Comparison of ENCODE assay signal across 11 mouse cellular contexts in the genomic region with DNA sequence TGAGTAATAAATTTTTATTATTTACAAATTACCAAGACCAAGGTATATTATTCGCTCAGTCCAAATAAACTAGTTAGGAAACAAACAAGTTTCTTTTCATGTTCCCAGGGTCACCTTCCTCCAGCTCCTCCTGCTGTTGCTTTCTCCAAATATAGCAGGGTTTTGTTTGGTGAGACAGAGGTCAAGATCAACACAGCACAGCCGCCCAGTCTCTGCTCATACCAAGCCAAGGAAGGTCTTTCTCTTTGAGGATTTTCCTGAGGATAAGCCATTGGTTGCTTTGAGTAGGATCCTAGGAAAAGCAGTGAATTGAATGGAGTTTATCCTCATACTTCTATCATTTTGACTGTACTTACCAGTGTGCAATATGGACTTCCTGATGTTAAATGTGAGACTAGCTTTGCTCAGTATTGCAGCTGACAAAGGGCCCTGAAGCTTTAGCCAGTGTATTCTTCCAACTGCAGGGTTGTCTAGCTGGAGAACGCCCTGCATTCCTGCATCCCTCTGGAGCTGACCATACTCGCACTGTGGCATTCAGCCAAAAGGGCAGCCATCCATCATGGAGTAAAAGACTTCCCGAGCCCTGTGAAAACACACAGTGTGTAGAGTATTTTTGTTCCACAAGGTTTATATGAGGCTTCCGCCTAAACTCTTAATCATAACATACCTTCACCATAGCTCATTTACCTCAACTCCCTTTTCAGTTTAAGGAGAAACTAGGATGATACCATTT. TPM values are rescaled to one million over a fixed set of nuclear protein-coding genes. Genes with fewer than 3 reads are reported as not detected.
DNase-seq lines count a peak whose midpoint lies in the region; ATAC-seq and TF ChIP-seq lines count a peak whose summit lies in the region.
"Had no signal": no experiment of that assay in that cellular context is flagged by ENCODE, and none has a peak within 500 bp of the region (broad histone marks: within the 10 kb centered on the region; RNA-seq: fewer than 3 reads in every experiment).

No protein-coding gene starts in this region.

- H3K9me3 ChIP-seq in stomach, embryonic 16.5 days (replicated peaks; ENCODE audit: control insufficient read depth, low read length): no peaks in the 10 kb centered on the region
- H3K9me3 ChIP-seq: heart, embryonic 15.5 days; neural tube, embryonic 12.5 days had no signal

- no peak overlapping the region for H3K4me2 ChIP-seq in stomach, embryonic 16.5 days (ENCODE audit: low read depth, low read length)
- H3K4me2 ChIP-seq: heart, embryonic 15.5 days; liver, embryonic 11.5 days; neural tube, embryonic 12.5 days had no signal

- ATAC-seq in stomach, embryonic 16.5 days (ENCODE audit: insufficient read depth, low FRiP score): peak; percentile 87

- no peak for TF ChIP-seq CTCF in lung, adult 2 months (IDR thresholded peaks at IDR 0.05; ENCODE audit: insufficient read depth, low read length)

- 25% methylated on average over 6 of the region's 6 CpGs for WGBS in lung, adult 2 months
- 27% methylated on average over 6 of the region's 6 CpGs for WGBS in stomach, embryonic 16.5 days

- peak; percentile 60 to 61 for DNase-seq in cerebellum, postnatal 10 days
- no peak for DNase-seq in cerebellum, adult 8-10 months
- peak; percentile 46 to 49 for DNase-seq in lung, adult 18-20 months
- DNase-seq in lung, adult 2 months: no peak
- peak; percentile 93 for DNase-seq in kidney, postnatal 10 days
- no peak for DNase-seq in cerebellum, adult 9-10 months
- no peak for DNase-seq in cerebellum, adult 11 months

- no peaks in the 10 kb centered on the region for H3K27me3 ChIP-seq in stomach, embryonic 16.5 days (ENCODE audit: control insufficient read depth, insufficient read depth, low read length)
- H3K27me3 ChIP-seq: heart, embryonic 15.5 days; neural tube, embryonic 12.5 days had no signal

- TF ChIP-seq POLR2A in lung, adult 2 months (IDR thresholded peaks at IDR 0.05; ENCODE audit: borderline replicate concordance, extremely low read depth, low read depth, low read length): no peak

- H3K4me1 ChIP-seq in lung, adult 2 months (ENCODE audit: control insufficient read depth, insufficient read depth, low read length): peaks cover 5% of the 10 kb centered on the region; the same call in 1 of the 2 replicates
- 0 out of 2 replicates have a peak, but pooled peaks cover 3% of the 10 kb centered on the region for H3K4me1 ChIP-seq in stomach, embryonic 16.5 days (ENCODE audit: control insufficient read depth, insufficient read depth, low read length)
- H3K4me1 ChIP-seq: neural tube, embryonic 12.5 days had no signal

- no peak overlapping the region for H3K27ac ChIP-seq in stomach, embryonic 16.5 days (ENCODE audit: low read length)
- H3K27ac ChIP-seq: heart, embryonic 15.5 days; neural tube, embryonic 12.5 days had no signal

- no peak overlapping the region for H3K9ac ChIP-seq in stomach, embryonic 16.5 days (ENCODE audit: low read length)
- H3K9ac ChIP-seq: heart, embryonic 15.5 days; neural tube, embryonic 12.5 days had no signal

- no peak overlapping the region for H3K4me3 ChIP-seq in lung, adult 2 months (replicated peaks; ENCODE audit: extremely low read depth, low read depth, low read length)
- H3K4me3 ChIP-seq in stomach, embryonic 16.5 days (replicated peaks; ENCODE audit: low read length): no peak overlapping the region
- H3K4me3 ChIP-seq: heart, embryonic 15.5 days; neural tube, embryonic 12.5 days had no signal

- no peaks in the 10 kb centered on the region for H3K36me3 ChIP-seq in stomach, embryonic 16.5 days (ENCODE audit: control insufficient read depth, insufficient read depth, low read length)
- H3K36me3 ChIP-seq: heart, embryonic 15.5 days; neural tube, embryonic 12.5 days had no signal

RNA-seq across cellular contexts. Expression of gene Col4a3, which starts 10.3 kb away (rescaled TPM):
- 43.6 and 64.6 TPM in 2 replicates for polyA plus RNA-seq in lung, adult 2 months (2012; rRNA removed)
- 0.47 and 0.63 TPM in 2 replicates for polyA plus RNA-seq in stomach, embryonic 16.5 days (2015; fragmentation: Nextera tagmentation; extraction: Ambion mirVana)

RNA-seq across cellular contexts. Expression of gene Col4a4, which starts 10.4 kb away (rescaled TPM):
- 19.2 and 26.5 TPM in 2 replicates for polyA plus RNA-seq in lung, adult 2 months (2012; rRNA removed)
- polyA plus RNA-seq in stomach, embryonic 16.5 days (2015; fragmentation: Nextera tagmentation; extraction: Ambion mirVana): 0.61 and 0.67 TPM in 2 replicates

Comparison
In these comparisons a context has a peak if more than half of its experiments do, and no peak if none do; other contexts are left out.
1. DNase-seq: peak in cerebellum, postnatal 10 days (2 of 2), lung, adult 18-20 months (2 of 2) and kidney, postnatal 10 days (single experiment); none in cerebellum, adult 8-10 months (single experiment), lung, adult 2 months (single experiment), cerebellum, adult 9-10 months (single experiment) and cerebellum, adult 11 months (single experiment).
2. RNA of gene Col4a3, which starts 10.3 kb away (polyA plus RNA-seq): 43.6 to 64.6 TPM in lung, adult 2 months; 0.47 to 0.63 TPM in stomach, embryonic 16.5 days; every median in the first group is over 10 times any median in the second.
3. RNA of gene Col4a4, which starts 10.4 kb away (polyA plus RNA-seq): 19.2 to 26.5 TPM in lung, adult 2 months; 0.61 to 0.67 TPM in stomach, embryonic 16.5 days; every median in the first group is over 10 times any median in the second.